Mouse (Mus musculus): ENCODE data around the gene Dhrs7b. TPM values are rescaled to one million over a fixed set of nuclear protein-coding genes. Genes with fewer than 3 reads are reported as not detected.

Dhrs7b gene
- polyA plus RNA-seq, 1 experiment, result 16.2 TPM

- TF ChIP-seq CTCF (IDR thresholded peaks at IDR 0.05; ENCODE audit: borderline replicate concordance, extremely low read depth, insufficient read depth, insufficient read length), result no peak
- no peak for TF ChIP-seq POLR2A (IDR thresholded peaks at IDR 0.05; ENCODE audit: borderline replicate concordance, extremely low read depth, insufficient read depth, insufficient read length, poor library complexity, severe bottlenecking)
- DNase-seq (ENCODE audit: low read depth), result no peak
Observed at GRCm38 (mm10) chr11:60816398-60816797, 14.0 kb upstream of the Dhrs7b start.

GRCm38 (mm10) chr11:60823771-60824170 lies 6.7 kb upstream of the Dhrs7b start:
- TF ChIP-seq POLR2A (IDR thresholded peaks at IDR 0.05; ENCODE audit: borderline replicate concordance, extremely low read depth, insufficient read depth, insufficient read length, poor library complexity, severe bottlenecking) (no peak), CTCF (IDR thresholded peaks at IDR 0.05; ENCODE audit: borderline replicate concordance, extremely low read depth, insufficient read depth, insufficient read length) (no peak)
- DNase-seq (ENCODE audit: low read depth), result no peak

GRCm38 (mm10) chr11:60825191-60825590 lies 5.2 kb upstream of the Dhrs7b start:
- no peak for DNase-seq (ENCODE audit: low read depth)

GRCm38 (mm10) chr11:60826700-60827099 lies 3.7 kb upstream of the Dhrs7b start:
- TF ChIP-seq POLR2A (IDR thresholded peaks at IDR 0.05; ENCODE audit: borderline replicate concordance, extremely low read depth, insufficient read depth, insufficient read length, poor library complexity, severe bottlenecking), result no peak
- no peak for TF ChIP-seq CTCF (IDR thresholded peaks at IDR 0.05; ENCODE audit: borderline replicate concordance, extremely low read depth, insufficient read depth, insufficient read length)
- no peak for DNase-seq (ENCODE audit: low read depth)

More at GRCm38 (mm10) chr11:60825191-60825590, 5.2 kb upstream of the Dhrs7b start:
- no peak for TF ChIP-seq CTCF (IDR thresholded peaks at IDR 0.05; ENCODE audit: borderline replicate concordance, extremely low read depth, insufficient read depth, insufficient read length)
- no peak for TF ChIP-seq POLR2A (IDR thresholded peaks at IDR 0.05; ENCODE audit: borderline replicate concordance, extremely low read depth, insufficient read depth, insufficient read length, poor library complexity, severe bottlenecking)

- TF ChIP-seq CTCF (IDR thresholded peaks at IDR 0.05; ENCODE audit: borderline replicate concordance, extremely low read depth, insufficient read depth, insufficient read length) (no peak), POLR2A (IDR thresholded peaks at IDR 0.05; ENCODE audit: borderline replicate concordance, extremely low read depth, insufficient read depth, insufficient read length, poor library complexity, severe bottlenecking) (no peak)
- peak; percentile 8 for DNase-seq (ENCODE audit: low read depth)
Observed at GRCm38 (mm10) chr11:60827241-60827945, 3.0 kb upstream of the Dhrs7b start.

DNA sequence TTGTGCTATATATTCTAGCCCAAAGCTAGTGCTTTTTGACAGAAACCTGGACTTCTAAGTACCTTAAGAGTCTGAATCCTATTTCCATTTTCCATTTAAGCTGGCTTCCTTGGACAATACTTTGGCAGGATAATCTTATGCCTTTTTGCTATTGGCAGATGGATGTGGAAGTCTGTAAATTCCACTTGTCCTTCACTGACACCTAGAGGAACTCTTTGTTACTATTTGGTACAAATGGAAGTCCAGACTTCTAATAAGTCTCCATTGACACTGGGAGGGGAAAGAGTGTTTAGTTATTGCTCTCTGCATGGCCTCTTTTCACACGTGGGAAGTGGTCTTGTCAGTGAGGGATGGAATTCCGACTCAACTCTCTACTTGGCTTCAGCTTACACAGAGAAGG lies 1.5 kb upstream of the Dhrs7b start:
- DNase-seq (ENCODE audit: low read depth), result peak; percentile 27
- no peak for TF ChIP-seq CTCF (IDR thresholded peaks at IDR 0.05; ENCODE audit: borderline replicate concordance, extremely low read depth, insufficient read depth, insufficient read length)
- no peak for TF ChIP-seq POLR2A (IDR thresholded peaks at IDR 0.05; ENCODE audit: borderline replicate concordance, extremely low read depth, insufficient read depth, insufficient read length, poor library complexity, severe bottlenecking)

GRCm38 (mm10) chr11:60836897-60837296 lies 6.5 kb downstream of the Dhrs7b start:
- TF ChIP-seq POLR2A (IDR thresholded peaks at IDR 0.05; ENCODE audit: borderline replicate concordance, extremely low read depth, insufficient read depth, insufficient read length, poor library complexity, severe bottlenecking), result no peak
- no peak for TF ChIP-seq CTCF (IDR thresholded peaks at IDR 0.05; ENCODE audit: borderline replicate concordance, extremely low read depth, insufficient read depth, insufficient read length)

GRCm38 (mm10) chr11:60837644-60838406 lies 7.4 kb downstream of the Dhrs7b start:
- DNase-seq (ENCODE audit: low read depth), result no peak
- TF ChIP-seq POLR2A (IDR thresholded peaks at IDR 0.05; ENCODE audit: borderline replicate concordance, extremely low read depth, insufficient read depth, insufficient read length, poor library complexity, severe bottlenecking) (no peak), CTCF (IDR thresholded peaks at IDR 0.05; ENCODE audit: borderline replicate concordance, extremely low read depth, insufficient read depth, insufficient read length) (no peak)

More at GRCm38 (mm10) chr11:60836897-60837296, 6.5 kb downstream of the Dhrs7b start:
- DNase-seq (ENCODE audit: low read depth), result no peak

GRCm38 (mm10) chr11:60841467-60842200 lies 11.2 kb downstream of the Dhrs7b start:
- no peak for DNase-seq (ENCODE audit: low read depth)

DNA sequence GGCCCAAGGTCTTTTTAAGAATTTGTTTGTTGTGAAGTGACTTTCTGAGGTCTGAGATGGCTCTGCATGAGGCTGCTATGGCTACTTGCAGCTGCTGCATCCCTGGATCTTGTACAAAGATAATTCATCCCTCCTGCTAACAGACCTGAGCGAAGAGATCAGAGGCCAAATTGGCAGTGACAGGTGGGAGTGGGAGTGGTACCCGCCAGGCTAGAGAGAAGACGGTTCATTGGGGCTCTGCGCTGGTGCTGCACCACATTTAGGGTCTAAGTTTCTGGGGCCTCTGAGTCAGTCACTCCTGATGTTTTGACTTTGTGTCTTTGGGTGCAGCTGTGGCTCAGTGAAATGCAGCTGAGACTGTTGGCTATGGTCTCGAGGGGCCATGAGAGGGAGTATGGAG lies 13.0 kb downstream of the Dhrs7b start:
- TF ChIP-seq POLR2A (IDR thresholded peaks at IDR 0.05; ENCODE audit: borderline replicate concordance, extremely low read depth, insufficient read depth, insufficient read length, poor library complexity, severe bottlenecking), result no peak
- no peak for TF ChIP-seq CTCF (IDR thresholded peaks at IDR 0.05; ENCODE audit: borderline replicate concordance, extremely low read depth, insufficient read depth, insufficient read length)
- DNase-seq (ENCODE audit: low read depth), result no peak

More at GRCm38 (mm10) chr11:60841467-60842200, 11.2 kb downstream of the Dhrs7b start:
- no peak for TF ChIP-seq CTCF (IDR thresholded peaks at IDR 0.05; ENCODE audit: borderline replicate concordance, extremely low read depth, insufficient read depth, insufficient read length)
- no peak for TF ChIP-seq POLR2A (IDR thresholded peaks at IDR 0.05; ENCODE audit: borderline replicate concordance, extremely low read depth, insufficient read depth, insufficient read length, poor library complexity, severe bottlenecking)

GRCm38 (mm10) chr11:60845415-60845814 lies 15.0 kb downstream of the Dhrs7b start:
- TF ChIP-seq POLR2A (IDR thresholded peaks at IDR 0.05; ENCODE audit: borderline replicate concordance, extremely low read depth, insufficient read depth, insufficient read length, poor library complexity, severe bottlenecking), result no peak
- no peak for TF ChIP-seq CTCF (IDR thresholded peaks at IDR 0.05; ENCODE audit: borderline replicate concordance, extremely low read depth, insufficient read depth, insufficient read length)
- DNase-seq (ENCODE audit: low read depth), result no peak

All from brain, embryonic 14.5 days (tissue).